Mouse (Mus musculus) ES-Bruce4 (cell line): Measurements from ENCODE around the gene Gm28051. TPM values are rescaled to one million over a fixed set of nuclear protein-coding genes. Genes with fewer than 3 reads are reported as not detected.
A peak's percentile ranks its signal among the peaks of the same experiment; 100 is the strongest.

Experiments
- H3K27ac ChIP-seq: 2 replicates; pipeline ENCODE4 v1.5.1; 2012; ENCODE audit warnings: low read length, inconsistent platforms; ENCODE audit not compliant: insufficient read depth
- H3K27me3 ChIP-seq: 2 replicates; pipeline ENCODE4 v1.6.1; 2012; ENCODE audit warnings: mild to moderate bottlenecking, low read length, inconsistent platforms; ENCODE audit not compliant: control insufficient read depth, poor library complexity, insufficient read depth, severe bottlenecking
- H3K36me3 ChIP-seq: 2 replicates; pipeline ENCODE4 v1.6.1; 2012; ENCODE audit warnings: inconsistent platforms, mild to moderate bottlenecking, low read length, moderate library complexity; ENCODE audit not compliant: control insufficient read depth, poor library complexity, insufficient read depth, severe bottlenecking
- H3K4me1 ChIP-seq: one replicate; pipeline ENCODE4 v1.8.1; 2011; ENCODE audit warnings: low read length; ENCODE audit not compliant: control insufficient read depth, insufficient read depth
- H3K4me3 ChIP-seq: 2 replicates; pipeline ENCODE4 v1.5.1; 2011; ENCODE audit warnings: low read depth, mild to moderate bottlenecking, low read length
- H3K9ac ChIP-seq: 2 replicates; pipeline ENCODE4 v1.6.1; 2012; ENCODE audit warnings: low read depth, mild to moderate bottlenecking, inconsistent platforms; ENCODE audit not compliant: poor library complexity, severe bottlenecking
- H3K9me3 ChIP-seq: replicated peaks from 2 replicates; pipeline ENCODE4 v1.6.1; 2012; ENCODE audit warnings: mild to moderate bottlenecking, low read length, inconsistent platforms; ENCODE audit not compliant: control insufficient read depth, poor library complexity, insufficient read depth, severe bottlenecking
- CTCF ChIP-seq: IDR thresholded peaks from one replicate; pipeline ENCODE4 v1.8.1; 2011; ENCODE audit warnings: low read depth, low read length
- EP300 ChIP-seq: IDR thresholded peaks from 2 replicates; pipeline ENCODE4 v1.6.1; 2011; ENCODE audit warnings: low read depth, low read length; ENCODE audit not compliant: insufficient read depth
- POLR2A ChIP-seq: IDR thresholded peaks from one replicate; pipeline ENCODE4 v1.8.1; 2011; ENCODE audit warnings: low read length; ENCODE audit not compliant: insufficient read depth
- polyA plus RNA-seq: library from polyadenylated mRNA; stranded (reverse); fragments of >200 nt; gene quantifications from 2 replicates; pipeline ENCODE4 v1.2.4, GENCODE M21; 2011; ENCODE audit warnings: low read depth; ENCODE audit not compliant: missing spikeins, insufficient read depth, insufficient read length

Gm28051 gene
- polyA plus RNA-seq, 1 experiment = not detected

DNA sequence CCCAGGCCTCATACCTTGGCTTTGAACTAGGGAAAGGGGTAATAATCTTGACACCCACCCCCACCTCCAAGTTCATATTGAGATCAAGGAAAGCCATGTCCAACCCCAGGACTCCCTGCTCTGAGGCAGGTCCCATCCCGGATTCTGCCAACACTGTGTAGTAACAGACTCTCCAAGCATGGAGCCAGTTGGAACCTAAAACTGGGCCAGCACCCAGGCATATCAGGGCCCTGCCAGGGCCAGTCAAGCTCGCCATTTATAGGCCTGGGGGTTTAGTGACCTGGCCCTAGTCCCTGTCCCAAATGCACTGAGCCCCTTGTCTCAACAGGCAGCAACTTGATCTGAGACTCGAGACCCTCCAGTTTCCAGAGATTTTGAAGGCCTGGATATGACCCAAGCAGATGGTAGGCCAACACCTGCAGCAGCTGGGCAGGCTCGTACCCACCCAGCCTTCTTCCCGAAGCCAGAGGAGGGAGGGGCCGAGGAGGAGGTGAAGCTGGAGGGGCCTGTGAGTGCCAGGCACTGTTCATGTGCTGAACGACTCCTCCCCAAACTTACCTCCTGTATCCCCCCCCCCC is 74.8 kb downstream of the Gm28051 start:
- Histone ChIP-seq H3K4me1 (peaks cover 14% of the 10 kb centered on the region), H3K9me3 (no peaks in the 10 kb centered on the region), H3K36me3 (no peaks in the 10 kb centered on the region), H3K4me3 (no peak overlapping the region), H3K27ac (no peak overlapping the region), H3K27me3 (no peaks in the 10 kb centered on the region), H3K9ac (no peak overlapping the region)
- TF ChIP-seq EP300 (no peak), CTCF (no peak), POLR2A (no peak)

DNA sequence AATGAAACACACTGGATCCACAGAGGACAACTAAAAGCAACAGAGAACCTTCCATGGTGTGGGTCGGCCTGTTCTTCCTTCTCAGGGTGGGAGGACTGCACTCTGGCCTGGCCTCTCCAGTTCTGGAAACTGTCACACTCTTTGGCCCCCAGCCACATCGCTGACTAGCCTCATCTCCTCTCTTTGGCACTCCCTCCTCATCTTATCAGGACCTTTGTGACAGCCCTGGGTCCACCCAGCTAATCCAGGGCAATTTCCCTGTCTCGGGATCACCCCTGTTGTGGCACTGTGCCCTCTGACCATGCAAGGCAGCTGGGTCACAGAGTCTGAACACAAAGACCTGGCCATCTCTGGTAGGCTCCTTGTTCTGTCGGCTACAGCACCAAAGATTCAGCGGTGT is 75.5 kb downstream of the Gm28051 start:
- Histone ChIP-seq H3K4me1 (peaks cover 15% of the 10 kb centered on the region), H3K9ac (no peak overlapping the region), H3K4me3 (no peak overlapping the region), H3K27ac (no peak overlapping the region), H3K27me3 (no peaks in the 10 kb centered on the region), H3K9me3 (no peaks in the 10 kb centered on the region), H3K36me3 (no peaks in the 10 kb centered on the region)
- TF ChIP-seq CTCF (no peak), POLR2A (no peak), EP300 (no peak)

DNA sequence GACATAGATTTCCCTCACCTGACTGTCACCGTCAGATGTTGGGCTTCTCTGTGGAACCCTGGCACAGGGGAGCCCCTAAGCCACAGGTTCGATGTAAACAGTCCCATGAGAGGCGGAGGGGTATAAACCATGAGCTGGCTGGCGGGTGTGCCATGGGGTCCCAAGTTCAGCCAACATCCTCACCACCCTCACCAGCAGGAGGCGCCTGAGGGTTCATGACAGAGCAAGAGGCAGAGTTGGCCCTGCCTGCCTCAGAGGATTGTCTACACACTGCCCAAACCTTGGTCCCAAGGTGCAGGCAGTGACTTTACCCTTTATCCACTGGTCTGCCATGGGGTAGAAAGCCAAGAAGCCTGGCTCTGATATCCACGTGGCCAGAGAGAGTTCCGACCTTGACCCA is 76.0 kb downstream of the Gm28051 start:
- Histone ChIP-seq H3K9me3 (no peaks in the 10 kb centered on the region), H3K4me1 (peaks cover 13% of the 10 kb centered on the region), H3K27ac (no peak overlapping the region), H3K36me3 (no peaks in the 10 kb centered on the region), H3K9ac (no peak overlapping the region), H3K4me3 (no peak overlapping the region), H3K27me3 (no peaks in the 10 kb centered on the region)
- TF ChIP-seq CTCF (peak; percentile 64), POLR2A (no peak)

DNA sequence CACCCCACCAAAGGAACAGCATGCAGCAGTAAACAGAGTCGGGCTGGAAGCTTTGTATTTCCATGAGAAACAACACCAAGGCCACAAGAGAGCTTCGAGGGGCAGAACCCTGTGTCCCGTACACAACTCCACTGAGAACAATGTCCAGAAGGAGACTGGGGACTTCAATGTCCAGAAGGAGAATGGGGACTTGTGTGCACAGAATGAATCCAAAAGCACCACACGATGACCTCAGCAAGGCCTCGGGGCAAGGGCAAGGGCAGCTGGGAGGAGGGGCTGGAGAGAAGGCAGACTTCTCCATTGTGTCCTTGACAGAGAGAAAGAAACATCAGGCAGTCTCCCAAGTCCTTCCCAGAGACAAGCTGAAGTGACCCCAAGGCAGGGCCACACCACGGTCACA is 78.7 kb downstream of the Gm28051 start:
- no peak overlapping the region for H3K27ac ChIP-seq

DNA sequence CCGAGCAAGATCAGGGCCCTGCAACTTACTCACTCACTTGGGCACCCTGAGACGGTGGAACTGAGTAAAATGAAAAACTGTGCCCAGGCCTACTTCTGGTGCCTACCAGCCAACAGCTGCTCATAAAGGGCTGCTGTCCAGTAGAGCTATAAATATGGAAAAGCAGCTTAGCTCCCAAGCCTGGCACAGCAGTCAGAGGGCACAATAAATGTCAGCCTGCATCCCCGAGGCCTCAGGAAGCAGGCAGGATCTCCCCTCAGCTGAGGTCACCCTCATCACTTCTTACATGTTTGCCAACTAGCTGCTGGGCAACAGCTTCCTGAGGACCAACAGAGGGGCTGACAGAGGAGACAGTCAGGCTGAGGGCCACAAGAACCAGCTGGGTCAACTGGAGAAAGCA is 80.5 kb downstream of the Gm28051 start:
- Histone ChIP-seq H3K4me1 (peaks cover 11% of the 10 kb centered on the region), H3K9me3 (no peaks in the 10 kb centered on the region), H3K27ac (no peak overlapping the region), H3K9ac (no peak overlapping the region), H3K36me3 (peaks cover 21% of the 10 kb centered on the region), H3K27me3 (no peaks in the 10 kb centered on the region), H3K4me3 (no peak overlapping the region)
- TF ChIP-seq CTCF (no peak), EP300 (no peak), POLR2A (no peak)

More for the DNA sequence above, 78.7 kb downstream of the Gm28051 start:
- no peaks in the 10 kb centered on the region for H3K9me3 ChIP-seq
- H3K4me1 ChIP-seq = peaks cover 11% of the 10 kb centered on the region
- no peaks in the 10 kb centered on the region for H3K27me3 ChIP-seq
- peaks cover 14% of the 10 kb centered on the region for H3K36me3 ChIP-seq
- no peak overlapping the region for H3K4me3 ChIP-seq
- no peak overlapping the region for H3K9ac ChIP-seq
- TF ChIP-seq POLR2A (no peak), EP300 (peak; percentile 76; the same call in 1 of the 2 replicates), CTCF (no peak)

DNA sequence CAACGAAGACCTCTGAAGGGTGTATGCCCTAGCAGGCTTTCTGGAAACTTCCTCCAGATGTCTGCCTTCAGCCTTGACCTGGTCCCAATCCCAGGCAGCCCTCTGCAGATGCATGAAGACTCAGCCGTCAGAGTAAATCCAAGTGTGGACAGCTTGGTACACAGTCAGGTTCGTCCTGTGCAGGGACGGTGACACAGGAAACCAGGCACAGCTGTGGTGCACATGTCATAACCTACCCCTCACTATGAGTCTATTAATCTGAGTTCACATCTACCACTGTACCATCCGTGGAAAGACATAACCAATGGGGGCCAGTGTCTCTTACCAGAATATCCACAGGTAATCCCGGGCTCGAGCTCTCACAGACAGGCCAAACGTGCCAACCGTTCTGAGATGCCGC is 83.0 kb downstream of the Gm28051 start:
- Histone ChIP-seq H3K27me3 (no peaks in the 10 kb centered on the region), H3K27ac (no peak overlapping the region), H3K4me3 (no peak overlapping the region), H3K9me3 (no peaks in the 10 kb centered on the region), H3K9ac (no peak overlapping the region), H3K4me1 (peaks cover 11% of the 10 kb centered on the region), H3K36me3 (peaks cover 21% of the 10 kb centered on the region)
- no peak for TF ChIP-seq POLR2A
- no peak for TF ChIP-seq CTCF
